ENCODE assay signal across 8 mouse cellular contexts in the genomic region with DNA sequence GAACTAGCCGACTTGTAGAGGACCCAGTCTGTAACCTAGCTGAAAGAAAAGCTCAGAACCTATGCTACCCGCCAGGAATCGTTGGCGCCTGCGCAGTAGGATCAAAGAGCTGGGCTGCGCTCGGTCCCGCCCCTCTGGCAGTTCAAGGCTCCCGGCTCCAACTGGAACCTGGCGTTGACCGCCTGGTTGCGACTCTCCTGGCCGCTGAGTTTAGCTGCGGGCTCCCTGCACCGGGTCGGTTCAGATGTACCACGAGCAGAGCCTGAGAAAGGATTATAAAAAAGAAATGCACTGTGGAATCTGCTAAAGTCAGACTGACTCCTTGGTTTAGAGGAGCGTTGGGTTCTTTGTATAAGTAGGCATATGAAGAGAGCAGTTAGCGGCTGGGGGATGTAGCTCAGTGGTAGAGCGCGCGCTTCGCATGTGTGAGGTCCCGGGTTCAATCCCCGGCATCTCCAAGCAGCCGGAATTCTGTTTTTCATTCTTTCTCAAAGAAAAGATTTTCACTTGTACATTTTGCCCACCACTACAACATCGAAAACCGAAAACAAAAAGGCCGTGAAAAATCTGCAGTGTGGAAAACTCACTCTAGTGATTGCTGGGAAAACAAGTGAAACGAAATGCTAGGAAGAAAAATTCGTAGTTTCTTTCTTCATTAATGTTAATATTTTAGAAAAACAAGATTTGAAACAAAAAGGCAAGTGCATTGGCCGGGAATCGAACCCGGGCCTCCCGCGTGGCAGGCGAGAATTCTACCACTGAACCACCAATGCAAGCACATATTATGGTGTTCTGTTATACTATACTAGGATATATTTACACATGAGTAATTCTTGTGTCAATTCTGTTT. TPM values are rescaled to one million over a fixed set of nuclear protein-coding genes. Genes with fewer than 3 reads are reported as not detected.
DNase-seq lines count a peak whose midpoint lies in the region; ATAC-seq and TF ChIP-seq lines count a peak whose summit lies in the region.

No protein-coding gene starts in this region.

- peak; percentile 64 for DNase-seq in c-Kit-negative CD71-positive TER-119-positive erythroid progenitor cells, embryonic 14.5 days (ENCODE audit: low read depth, low spot score)
- DNase-seq in forebrain, embryonic 10.5 days (ENCODE audit: extremely low spot score, low spot score), result peak; percentile 94
- DNase-seq in kidney, postnatal 25 days, result peak; percentile 95 to 96
- peak; percentile 66 to 79 (median 73) for DNase-seq in liver, embryonic 14.5 days (ENCODE audit: low read depth in 3 of 3, low spot score in 3 of 3)
- peak; percentile 94 for DNase-seq in neural tube, embryonic 11.5 days (ENCODE audit: low spot score)
- peak; percentile 95 for DNase-seq in stomach, postnatal 0 days (ENCODE audit: low spot score)

- H3K4me2 ChIP-seq in heart, embryonic 15.5 days, result peak overlapping the region; percentile 62
- peak overlapping the region; percentile 63 for H3K4me2 ChIP-seq in liver, embryonic 14.5 days (ENCODE audit: low read depth)
- peak overlapping the region; percentile 41 for H3K4me2 ChIP-seq in neural tube, embryonic 11.5 days (ENCODE audit: low read depth)
- peak overlapping the region; percentile 56 for H3K4me2 ChIP-seq in stomach, postnatal 0 days (replicated peaks; ENCODE audit: low read depth)

- ATAC-seq in CD4-positive, CD25-positive, alpha-beta regulatory T cell, adult 4 months, result peak; percentile 88
- peak; percentile 95 for ATAC-seq in heart, embryonic 15.5 days (replicated peaks; ENCODE audit: insufficient number of reproducible peaks, insufficient read depth, low FRiP score, low read depth)
- ATAC-seq in liver, embryonic 14.5 days (ENCODE audit: insufficient read depth), result peak; percentile 96
- ATAC-seq in neural tube, embryonic 11.5 days (ENCODE audit: insufficient read depth, low FRiP score, low TSS enrichment), result peak; percentile 98
- peak; percentile 99 for ATAC-seq in stomach, postnatal 0 days (ENCODE audit: low FRiP score, low TSS enrichment)

- H3K27me3 ChIP-seq in forebrain, embryonic 10.5 days (ENCODE audit: poor library complexity, severe bottlenecking), result no peaks in the 10 kb centered on the region
- no peaks in the 10 kb centered on the region for H3K27me3 ChIP-seq in heart, embryonic 15.5 days
- no peaks in the 10 kb centered on the region for H3K27me3 ChIP-seq in liver, embryonic 14.5 days (ENCODE audit: control insufficient read depth, insufficient read depth, low read length)
- H3K27me3 ChIP-seq in neural tube, embryonic 11.5 days (ENCODE audit: control insufficient read depth, insufficient read depth, low read length), result no peaks in the 10 kb centered on the region
- no peaks in the 10 kb centered on the region for H3K27me3 ChIP-seq in stomach, postnatal 0 days (ENCODE audit: control insufficient read depth, insufficient read depth, low read length)

- H3K4me1 ChIP-seq in forebrain, embryonic 10.5 days, result peaks cover 16% of the 10 kb centered on the region
- 0 out of 2 replicates have a peak, but pooled peaks cover 5% of the 10 kb centered on the region for H3K4me1 ChIP-seq in heart, embryonic 15.5 days (replicated peaks)
- H3K4me1 ChIP-seq in liver, embryonic 14.5 days (replicated peaks; ENCODE audit: control insufficient read depth in 2 of 2, insufficient read depth in 2 of 2, low read length in 1 of 2), result peaks cover 0 to 4% of the 10 kb centered on the region in 2 experiments; a peak in 1 of 4 replicates
- H3K4me1 ChIP-seq in neural tube, embryonic 11.5 days (ENCODE audit: control insufficient read depth, insufficient read depth, low read length), result no peaks in the 10 kb centered on the region
- H3K4me1 ChIP-seq in stomach, postnatal 0 days (replicated peaks; ENCODE audit: control insufficient read depth, insufficient read depth), result peaks cover 3% of the 10 kb centered on the region; the same call in 1 of the 2 replicates

- no peak for TF ChIP-seq CTCF in liver, embryonic 14.5 days (IDR thresholded peaks at IDR 0.05; ENCODE audit: low read depth)
- 0 out of 2 replicates have a peak, but pooled peaks have one; percentile 6 for TF ChIP-seq CTCF in stomach, postnatal 0 days (IDR thresholded peaks at IDR 0.05; ENCODE audit: low read depth)

- no peaks in the 10 kb centered on the region for H3K9me3 ChIP-seq in forebrain, embryonic 10.5 days
- H3K9me3 ChIP-seq in heart, embryonic 15.5 days (replicated peaks), result no peaks in the 10 kb centered on the region
- no peaks in the 10 kb centered on the region for H3K9me3 ChIP-seq in liver, embryonic 14.5 days (ENCODE audit: control insufficient read depth, low read length)
- H3K9me3 ChIP-seq in neural tube, embryonic 11.5 days (ENCODE audit: control insufficient read depth, low read length), result no peaks in the 10 kb centered on the region
- no peaks in the 10 kb centered on the region for H3K9me3 ChIP-seq in stomach, postnatal 0 days (ENCODE audit: control insufficient read depth, low read length)

- WGBS in forebrain, embryonic 10.5 days, result 1% methylated on average over 37 of the region's 37 CpGs
- WGBS in heart, embryonic 15.5 days, result under 1% methylated on average over 37 of the region's 37 CpGs
- under 1% methylated on average over 37 of the region's 37 CpGs for WGBS in liver, embryonic 14.5 days (ENCODE audit: insufficient replicate concordance)
- 1% methylated on average over 37 of the region's 37 CpGs for WGBS in neural tube, embryonic 11.5 days
- under 1% methylated on average over 37 of the region's 37 CpGs for WGBS in stomach, postnatal 0 days

- no peaks in the 10 kb centered on the region for H3K36me3 ChIP-seq in forebrain, embryonic 10.5 days (replicated peaks)
- no peaks in the 10 kb centered on the region for H3K36me3 ChIP-seq in heart, embryonic 15.5 days
- H3K36me3 ChIP-seq in liver, embryonic 14.5 days (replicated peaks; ENCODE audit: control insufficient read depth, insufficient read depth, low read depth), result no peaks in the 10 kb centered on the region
- H3K36me3 ChIP-seq in neural tube, embryonic 11.5 days (ENCODE audit: control insufficient read depth, insufficient read depth, low read length), result no peaks in the 10 kb centered on the region
- no peaks in the 10 kb centered on the region for H3K36me3 ChIP-seq in stomach, postnatal 0 days (ENCODE audit: control insufficient read depth, insufficient read depth, low read length)

- peak overlapping the region; percentile 93 for H3K27ac ChIP-seq in forebrain, embryonic 10.5 days
- peak overlapping the region; percentile 94 for H3K27ac ChIP-seq in heart, embryonic 15.5 days
- H3K27ac ChIP-seq in liver, embryonic 14.5 days, result no peak overlapping the region
- no peak overlapping the region for H3K27ac ChIP-seq in neural tube, embryonic 11.5 days (ENCODE audit: low read depth, low read length)
- peak overlapping the region; percentile 95 for H3K27ac ChIP-seq in stomach, postnatal 0 days (replicated peaks)

- peak overlapping the region; percentile 70 for H3K4me3 ChIP-seq in forebrain, embryonic 10.5 days
- H3K4me3 ChIP-seq in heart, embryonic 15.5 days, result peak overlapping the region; percentile 84
- peak overlapping the region; percentile 58 to 95 for H3K4me3 ChIP-seq in liver, embryonic 14.5 days (ENCODE audit: insufficient read depth in 1 of 2, low read depth in 2 of 2, low read length in 2 of 2)
- peak overlapping the region; percentile 57 for H3K4me3 ChIP-seq in neural tube, embryonic 11.5 days (ENCODE audit: low read depth, low read length)
- peak overlapping the region; percentile 71 for H3K4me3 ChIP-seq in stomach, postnatal 0 days (ENCODE audit: low read depth, low read length)

- TF ChIP-seq EP300 in liver, embryonic 14.5 days (IDR thresholded peaks at IDR 0.05; ENCODE audit: low read depth), result no peak
- TF ChIP-seq EP300 in stomach, postnatal 0 days (optimal IDR thresholded peaks at IDR 0.05), result no peak

- peak overlapping the region; percentile 67 for H3K9ac ChIP-seq in heart, embryonic 15.5 days
- H3K9ac ChIP-seq in liver, embryonic 14.5 days (replicated peaks), result peak overlapping the region; percentile 41
- H3K9ac ChIP-seq in neural tube, embryonic 11.5 days (ENCODE audit: low read length), result peak overlapping the region; percentile 73
- H3K9ac ChIP-seq in stomach, postnatal 0 days (ENCODE audit: low read length), result peak overlapping the region; percentile 68

RNA-seq across cellular contexts. Expression of gene Gpd2, which starts 55.5 kb away (rescaled TPM):
- polyA plus RNA-seq in CD4-positive, CD25-positive, alpha-beta regulatory T cell, adult 4 months (2017; shearing (Covaris generic)), result 10 to 100 TPM; 17.5 TPM
- polyA plus RNA-seq in forebrain, embryonic 10.5 days (2016; fragmentation: Nextera tagmentation; extraction: Ambion mirVana), result 37.5 and 39.5 TPM in 2 replicates
- 10.1 and 12.7 TPM in 2 replicates for polyA plus RNA-seq in heart, embryonic 15.5 days (2015; fragmentation: Nextera tagmentation; extraction: Ambion mirVana)
- 1.5 and 2.1 TPM in 2 replicates for polyA plus RNA-seq in liver, embryonic 14.5 days (2012; rRNA removed)
- 4.7 and 5.9 TPM in 2 replicates for polyA plus RNA-seq in liver, embryonic 14.5 days (2014; fragmentation: Nextera tagmentation; extraction: Ambion mirVana)
- 22.2 and 22.6 TPM in 2 replicates for polyA plus RNA-seq in neural tube, embryonic 11.5 days (2014; fragmentation: Nextera tagmentation; extraction: Ambion mirVana)
- 32.4 and 33.5 TPM in 2 replicates for polyA plus RNA-seq in stomach, postnatal 0 days (2015; fragmentation: Nextera tagmentation; extraction: Ambion mirVana)

RNA-seq across cellular contexts. Expression of gene Nr4a2, which starts 58.1 kb away (rescaled TPM):
- 1 to 10 TPM; 2.5 to 3.5 TPM for polyA plus RNA-seq in CD4-positive, CD25-positive, alpha-beta regulatory T cell, adult 4 months (2017; shearing (Covaris generic))
- 7.4 and 7.8 TPM in 2 replicates for polyA plus RNA-seq in forebrain, embryonic 10.5 days (2016; fragmentation: Nextera tagmentation; extraction: Ambion mirVana)
- 2.1 and 3.1 TPM in 2 replicates for polyA plus RNA-seq in heart, embryonic 15.5 days (2015; fragmentation: Nextera tagmentation; extraction: Ambion mirVana)
- polyA plus RNA-seq in liver, embryonic 14.5 days (2012; rRNA removed), result 0.23 and 0.28 TPM in 2 replicates
- 0.22 and 0.29 TPM in 2 replicates for polyA plus RNA-seq in liver, embryonic 14.5 days (2014; fragmentation: Nextera tagmentation; extraction: Ambion mirVana)
- 6.0 and 6.1 TPM in 2 replicates for polyA plus RNA-seq in neural tube, embryonic 11.5 days (2014; fragmentation: Nextera tagmentation; extraction: Ambion mirVana)
- 6.4 and 14.1 TPM in 2 replicates for polyA plus RNA-seq in stomach, postnatal 0 days (2015; fragmentation: Nextera tagmentation; extraction: Ambion mirVana)

Comparison
In these comparisons a context has a peak if more than half of its experiments do, and no peak if none do; other contexts are left out.
1. H3K27ac ChIP-seq: peak in forebrain, embryonic 10.5 days (single experiment), heart, embryonic 15.5 days (single experiment) and stomach, postnatal 0 days (single experiment); none in liver, embryonic 14.5 days (single experiment) and neural tube, embryonic 11.5 days (single experiment).
2. Peak in every context shown above with its lines, with median percentiles within 50 percentile points of each other: ATAC-seq, DNase-seq, H3K4me3 ChIP-seq, H3K4me2 ChIP-seq and H3K9ac ChIP-seq.